Mouse (Mus musculus) small intestine, adult 2 months (tissue): ENCODE data around the gene Trappc4.

Source experiments
- CTCF ChIP-seq: fragments of 200-500 bp; IDR thresholded peaks from 2 replicates; pipeline ENCODE4 v1.5.1; 2012; ENCODE audit warnings: low read depth, mild to moderate bottlenecking, control low read depth, inconsistent platforms, low read length, moderate library complexity, mixed read lengths; ENCODE audit not compliant: insufficient replicate concordance, insufficient read length; ENCODE audit errors: extremely low read depth
- POLR2A ChIP-seq: fragments of 200-500 bp; IDR thresholded peaks from 2 replicates; pipeline ENCODE4 v1.6.1; 2012; ENCODE audit warnings: low read depth, mild to moderate bottlenecking, control low read depth, inconsistent platforms, low read length, moderate library complexity

DNA sequence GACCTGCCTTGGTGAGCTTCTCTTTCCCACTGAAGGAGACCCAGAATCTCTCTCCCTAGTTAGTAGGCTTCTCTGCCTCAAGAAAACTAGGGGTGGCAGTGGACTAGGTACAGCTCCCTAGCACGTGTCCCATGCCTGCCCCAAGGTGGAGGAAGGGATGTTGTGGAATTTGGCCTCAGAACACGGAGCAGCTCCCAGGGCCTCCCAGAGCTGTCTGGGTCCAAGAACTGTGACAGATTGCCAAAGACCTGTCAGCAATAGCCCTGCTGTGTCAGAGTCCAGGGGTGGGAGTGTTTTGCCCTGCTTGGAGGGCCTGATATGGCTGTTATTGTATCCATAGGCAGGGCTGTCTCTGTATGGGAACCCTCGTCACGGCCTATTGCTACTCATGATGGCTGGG is 6.3 kb downstream of the Trappc4 start:
- no peak for TF ChIP-seq CTCF
- no peak for TF ChIP-seq POLR2A
